Mouse (Mus musculus): ENCODE results near the gene Pla2g3. TPM values are rescaled to one million over a fixed set of nuclear protein-coding genes. Genes with fewer than 3 reads are reported as not detected.

Pla2g3 gene
- total RNA-seq, 2 experiments from 2014 or later: not detected

- intact Hi-C loops (cut with DNase I): no loop called here
- H3K27ac ChIP-seq: no peak overlapping the region
- H3K4me3 ChIP-seq: no peak overlapping the region
- no peak for TF ChIP-seq CTCF (IDR thresholded peaks at IDR 0.05)
- DNase-seq: no peak
Measured at GRCm38 (mm10) chr11:3502057-3502456, 14.0 kb downstream of the Pla2g3 start.

- no peak overlapping the region for H3K27ac ChIP-seq
Measured at GRCm38 (mm10) chr11:3502459-3503072, 14.5 kb downstream of the Pla2g3 start.

GRCm38 (mm10) chr11:3503755-3504693 is 15.9 kb downstream of the Pla2g3 start:
- Histone ChIP-seq H3K27ac (peak overlapping the region; percentile 58), H3K4me3 (peak overlapping the region; percentile 44)
- TF ChIP-seq CTCF (IDR thresholded peaks at IDR 0.05): no peak
- no peak for DNase-seq
- intact Hi-C loops (cut with DNase I): no loop called here

More at GRCm38 (mm10) chr11:3502459-3503072, 14.5 kb downstream of the Pla2g3 start:
- intact Hi-C loops (cut with DNase I): no loop called here
- H3K4me3 ChIP-seq: no peak overlapping the region
- DNase-seq: no peak
- no peak for TF ChIP-seq CTCF (IDR thresholded peaks at IDR 0.05)

GRCm38 (mm10) chr11:3508226-3508625 is 20.1 kb downstream of the Pla2g3 start:
- intact Hi-C loops (cut with DNase I): no loop called here
- Histone ChIP-seq H3K27ac (peak overlapping the region; percentile 35), H3K4me3 (no peak overlapping the region)
- no peak for DNase-seq
- no peak for TF ChIP-seq CTCF (IDR thresholded peaks at IDR 0.05)

GRCm38 (mm10) chr11:3509181-3510085 is 21.3 kb downstream of the Pla2g3 start:
- TF ChIP-seq CTCF (IDR thresholded peaks at IDR 0.05): no peak
- H3K27ac ChIP-seq: peak overlapping the region; percentile 82
- intact Hi-C loops (cut with DNase I): loop anchor here (5.0 to 10.0 kb wide), 2 partner anchors 125 to 162 kb away; no protein-coding TSS in a partner anchor
- H3K4me3 ChIP-seq: peak overlapping the region; percentile 28; the same call in 1 of the 2 replicates
- DNase-seq: no peak

- no peak for DNase-seq
- peak overlapping the region; percentile 82; the same call in 1 of the 2 replicates for H3K27ac ChIP-seq
- intact Hi-C loops (cut with DNase I): loop anchor here (5.0 to 10.0 kb wide), 2 partner anchors 126 to 163 kb away; no protein-coding TSS in a partner anchor
- no peak overlapping the region for H3K4me3 ChIP-seq
- TF ChIP-seq CTCF (IDR thresholded peaks at IDR 0.05): no peak
Measured at GRCm38 (mm10) chr11:3510321-3510720, 22.2 kb downstream of the Pla2g3 start.

GRCm38 (mm10) chr11:3513291-3513690 is 25.2 kb downstream of the Pla2g3 start:
- H3K27ac ChIP-seq: no peak overlapping the region
- no peak for DNase-seq
- H3K4me3 ChIP-seq: no peak overlapping the region
- TF ChIP-seq CTCF (IDR thresholded peaks at IDR 0.05): no peak
- intact Hi-C loops (cut with DNase I): loop anchor here (5.0 to 10.0 kb wide), 2 partner anchors 128 to 166 kb away; no protein-coding TSS in a partner anchor

GRCm38 (mm10) chr11:3514529-3515054 is 26.5 kb downstream of the Pla2g3 start, which contains the start of gene Selenom:
Gene Selenom, plus strand, starts transcription at chr11:3514684.
- Histone ChIP-seq H3K4me3 (peak within 1 kb of the TSS; percentile 86), H3K27ac (peak within 1 kb of the TSS; percentile 87)
- TF ChIP-seq CTCF (IDR thresholded peaks at IDR 0.05): peak; percentile 99; the same call in 1 of the 2 replicates
- DNase-seq: peak; percentile 95
- intact Hi-C loops (cut with DNase I): loop anchor here (1.0 to 10.0 kb wide), 3 partner anchors 42 to 167 kb away; no protein-coding TSS in a partner anchor

GRCm38 (mm10) chr11:3515216-3515615 is 27.1 kb downstream of the Pla2g3 start:
- peak overlapping the region; percentile 87 for H3K27ac ChIP-seq
- H3K4me3 ChIP-seq: peak overlapping the region; percentile 86
- DNase-seq: no peak
- TF ChIP-seq CTCF (IDR thresholded peaks at IDR 0.05): no peak
- intact Hi-C loops (cut with DNase I): loop anchor here (10.0 kb wide), 1 partner anchor 130 kb away; no protein-coding TSS in a partner anchor

GRCm38 (mm10) chr11:3515637-3516036 is 27.6 kb downstream of the Pla2g3 start:
- H3K27ac ChIP-seq: peak overlapping the region; percentile 87
- DNase-seq: no peak
- H3K4me3 ChIP-seq: peak overlapping the region; percentile 86
- no peak for TF ChIP-seq CTCF (IDR thresholded peaks at IDR 0.05)
- intact Hi-C loops (cut with DNase I): loop anchor here (10.0 kb wide), 1 partner anchor 131 kb away; no protein-coding TSS in a partner anchor

- Histone ChIP-seq H3K4me3 (peak overlapping the region; percentile 86), H3K27ac (peak overlapping the region; percentile 87)
- DNase-seq: no peak
- TF ChIP-seq CTCF (IDR thresholded peaks at IDR 0.05): no peak
- intact Hi-C loops (cut with DNase I): loop anchor here (10.0 kb wide), 1 partner anchor 131 kb away; no protein-coding TSS in a partner anchor
Measured at GRCm38 (mm10) chr11:3516121-3516520, 28.0 kb downstream of the Pla2g3 start.
